In the genomic region with DNA sequence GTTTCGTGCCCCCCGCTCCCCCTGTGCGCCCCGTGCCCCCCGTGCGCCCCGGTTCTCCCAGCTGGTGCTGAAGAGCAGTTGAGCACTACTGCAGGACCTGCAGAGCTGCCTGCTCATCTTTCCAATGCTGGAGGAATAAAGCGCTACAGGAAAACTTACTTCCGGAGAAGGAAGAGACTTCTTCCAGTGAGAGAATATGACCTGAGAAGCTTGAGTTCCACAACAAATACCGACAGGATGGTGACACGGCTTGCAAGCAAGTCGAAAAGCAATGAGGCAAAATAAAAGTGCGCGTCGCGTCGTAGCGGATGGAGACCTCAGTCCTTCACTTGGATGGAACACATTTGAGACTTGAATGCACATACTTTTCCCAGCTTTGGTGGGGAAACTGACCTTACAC, we compare ENCODE assay signal across 10 mouse cellular contexts. TPM values are rescaled to one million over a fixed set of nuclear protein-coding genes. Genes with fewer than 3 reads are reported as not detected.
DNase-seq lines count a peak whose midpoint lies in the region; ATAC-seq lines count a peak whose summit lies in the region.
"Had no signal": no experiment of that assay in that cellular context is flagged by ENCODE, and none has a peak within 500 bp of the region (broad histone marks: within the 10 kb centered on the region; RNA-seq: fewer than 3 reads in every experiment).

No protein-coding gene starts in this region.

- peaks cover 21% of the 10 kb centered on the region for H3K27me3 ChIP-seq in intestine, embryonic 14.5 days (replicated peaks; ENCODE audit: control insufficient read depth, insufficient read depth, low read length)
- peaks cover 6% of the 10 kb centered on the region; the same call in 1 of the 2 replicates for H3K27me3 ChIP-seq in intestine, embryonic 16.5 days (replicated peaks; ENCODE audit: control insufficient read depth, insufficient read depth, low read length)
- H3K27me3 ChIP-seq in hindbrain, embryonic 13.5 days = peaks cover 8% of the 10 kb centered on the region
- H3K27me3 ChIP-seq in neural tube, embryonic 11.5 days (ENCODE audit: control insufficient read depth, insufficient read depth, low read length) = 0 out of 2 replicates have a peak, but pooled peaks cover 7% of the 10 kb centered on the region

- H3K9ac ChIP-seq in intestine, embryonic 14.5 days (ENCODE audit: low read length) = no peak overlapping the region
- no peak overlapping the region for H3K9ac ChIP-seq in intestine, embryonic 16.5 days (ENCODE audit: low read depth, low read length)
- H3K9ac ChIP-seq in hindbrain, embryonic 13.5 days = 0 out of 2 replicates have a peak overlapping the region, but pooled peaks have one; percentile 19
- no peak overlapping the region for H3K9ac ChIP-seq in neural tube, embryonic 11.5 days (ENCODE audit: low read length)

- H3K27ac ChIP-seq in intestine, embryonic 14.5 days (ENCODE audit: low read depth) = no peak overlapping the region
- H3K27ac ChIP-seq in intestine, embryonic 16.5 days (ENCODE audit: low read length) = no peak overlapping the region
- no peak overlapping the region for H3K27ac ChIP-seq in hindbrain, embryonic 13.5 days
- no peak overlapping the region for H3K27ac ChIP-seq in neural tube, embryonic 11.5 days (ENCODE audit: low read depth, low read length)

- peak overlapping the region; percentile 29 for H3K4me2 ChIP-seq in intestine, embryonic 14.5 days (ENCODE audit: low read length)
- no peak overlapping the region for H3K4me2 ChIP-seq in intestine, embryonic 16.5 days (ENCODE audit: low read depth, low read length)
- H3K4me2 ChIP-seq in hindbrain, embryonic 13.5 days = peak overlapping the region; percentile 56
- H3K4me2 ChIP-seq in neural tube, embryonic 11.5 days (ENCODE audit: low read depth) = peak overlapping the region; percentile 58

- no peak for DNase-seq in intestine, embryonic 14.5 days (ENCODE audit: low spot score)
- peak; percentile 44 for DNase-seq in embryo, embryonic 11 days
- DNase-seq in neural tube, embryonic 11.5 days (ENCODE audit: low spot score) = no peak
- no peak for DNase-seq in spleen, adult 12 weeks (ENCODE audit: low spot score)
- no peak for DNase-seq in gastrocnemius, postnatal 10 days
- no peak for DNase-seq in cerebellum, postnatal 4 days (ENCODE audit: low spot score in 2 of 2)
- DNase-seq: kidney, postnatal 4 days; thymus, postnatal 4 days had no signal

- peaks cover 11% of the 10 kb centered on the region; the same call in 1 of the 2 replicates for H3K36me3 ChIP-seq in intestine, embryonic 14.5 days (ENCODE audit: control insufficient read depth, insufficient read depth, low read length)
- no peaks in the 10 kb centered on the region for H3K36me3 ChIP-seq in intestine, embryonic 16.5 days (ENCODE audit: control insufficient read depth, insufficient read depth, low read length)
- H3K36me3 ChIP-seq in hindbrain, embryonic 13.5 days = peaks cover 26% of the 10 kb centered on the region
- H3K36me3 ChIP-seq in neural tube, embryonic 11.5 days (ENCODE audit: control insufficient read depth, insufficient read depth, low read length) = no peaks in the 10 kb centered on the region; the same call in 1 of the 2 replicates

- WGBS in intestine, embryonic 14.5 days = 40% methylated on average over 18 of the region's 18 CpGs
- WGBS in intestine, embryonic 16.5 days = 54% methylated on average over 18 of the region's 18 CpGs
- 43% methylated on average over 18 of the region's 18 CpGs for WGBS in hindbrain, embryonic 13.5 days
- 53% methylated on average over 13 of the region's 18 CpGs for WGBS in neural tube, embryonic 11.5 days

- no peaks in the 10 kb centered on the region for H3K4me1 ChIP-seq in intestine, embryonic 14.5 days (replicated peaks; ENCODE audit: control insufficient read depth, insufficient read depth, low read length)
- H3K4me1 ChIP-seq in intestine, embryonic 16.5 days (ENCODE audit: control insufficient read depth, insufficient read depth, low read length) = no peaks in the 10 kb centered on the region
- H3K4me1 ChIP-seq in hindbrain, embryonic 13.5 days (replicated peaks) = peaks cover 7% of the 10 kb centered on the region; the same call in 1 of the 2 replicates
- H3K4me1 ChIP-seq in neural tube, embryonic 11.5 days (ENCODE audit: control insufficient read depth, insufficient read depth, low read length) = no peaks in the 10 kb centered on the region

- ATAC-seq in intestine, embryonic 14.5 days (replicated peaks; ENCODE audit: low FRiP score, low TSS enrichment, low read depth) = no peak
- ATAC-seq in intestine, embryonic 16.5 days = no peak
- no peak for ATAC-seq in hindbrain, embryonic 13.5 days (ENCODE audit: low FRiP score)
- ATAC-seq in neural tube, embryonic 11.5 days (ENCODE audit: insufficient read depth, low FRiP score, low TSS enrichment) = no peak

- no peak overlapping the region for H3K4me3 ChIP-seq in intestine, embryonic 14.5 days (ENCODE audit: low read depth, low read length)
- no peak overlapping the region for H3K4me3 ChIP-seq in intestine, embryonic 16.5 days (ENCODE audit: low read length)
- H3K4me3 ChIP-seq in hindbrain, embryonic 13.5 days = peak overlapping the region; percentile 33
- peak overlapping the region; percentile 30 for H3K4me3 ChIP-seq in neural tube, embryonic 11.5 days (ENCODE audit: low read depth, low read length)

- no peaks in the 10 kb centered on the region for H3K9me3 ChIP-seq in intestine, embryonic 14.5 days (ENCODE audit: control insufficient read depth, low read length)
- H3K9me3 ChIP-seq in intestine, embryonic 16.5 days (ENCODE audit: control insufficient read depth, low read length) = no peaks in the 10 kb centered on the region
- no peaks in the 10 kb centered on the region for H3K9me3 ChIP-seq in hindbrain, embryonic 13.5 days
- H3K9me3 ChIP-seq in neural tube, embryonic 11.5 days (ENCODE audit: control insufficient read depth, low read length) = no peaks in the 10 kb centered on the region

RNA-seq across cellular contexts. Expression of gene Zdbf2, which starts 36.6 kb away (rescaled TPM):
- 7.5 and 9.6 TPM in 2 replicates for polyA plus RNA-seq in intestine, embryonic 14.5 days (2014; fragmentation: Nextera tagmentation; extraction: Ambion mirVana)
- polyA plus RNA-seq in intestine, embryonic 16.5 days (2015; fragmentation: Nextera tagmentation; extraction: Ambion mirVana) = 3.0 and 3.4 TPM in 2 replicates
- 34.9 and 36.9 TPM in 2 replicates for polyA plus RNA-seq in hindbrain, embryonic 13.5 days (2015; fragmentation: Nextera tagmentation; extraction: Ambion mirVana)
- polyA plus RNA-seq in neural tube, embryonic 11.5 days (2014; fragmentation: Nextera tagmentation; extraction: Ambion mirVana) = 10.8 and 12.2 TPM in 2 replicates
- 10 to 100 TPM; 30.3 to 36.6 TPM for total RNA-seq in gastrocnemius, postnatal 10 days (2021)

Comparison
In these comparisons a context has a peak if more than half of its experiments do, and no peak if none do; other contexts are left out.
1. H3K4me3 ChIP-seq: peak in hindbrain, embryonic 13.5 days (single experiment) and neural tube, embryonic 11.5 days (single experiment); none in intestine, embryonic 14.5 days (single experiment) and intestine, embryonic 16.5 days (single experiment).